Mouse (Mus musculus): ENCODE measurements around the gene Clec2g.

DNA sequence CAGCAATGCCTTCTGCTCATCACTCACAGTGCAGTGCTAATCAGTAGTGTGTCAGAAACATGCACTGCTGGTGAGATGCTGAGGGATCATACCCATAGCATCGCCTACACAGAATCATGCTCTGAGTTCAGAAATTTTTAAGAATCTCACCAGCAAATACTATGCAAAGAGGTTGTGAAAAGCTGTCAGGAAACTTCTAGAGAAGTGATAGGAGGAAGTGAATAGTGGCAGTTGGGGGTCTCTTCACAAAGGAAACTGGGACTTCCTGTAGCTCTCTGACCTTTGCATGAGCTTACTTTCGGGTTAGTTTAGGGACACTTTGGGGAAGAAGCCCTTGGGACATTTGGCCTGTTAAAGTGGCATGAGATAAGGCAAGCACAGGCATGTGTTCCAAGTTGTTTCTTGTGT, 43.2 kb upstream of the Clec2g start, which contains the start of gene BC035044:
- TF ChIP-seq CTCF (IDR thresholded peaks at IDR 0.05), result no peak
- TF ChIP-seq EP300 (IDR thresholded peaks at IDR 0.05), result no peak

All from lung, postnatal 0 days (tissue).